In the genomic region with DNA sequence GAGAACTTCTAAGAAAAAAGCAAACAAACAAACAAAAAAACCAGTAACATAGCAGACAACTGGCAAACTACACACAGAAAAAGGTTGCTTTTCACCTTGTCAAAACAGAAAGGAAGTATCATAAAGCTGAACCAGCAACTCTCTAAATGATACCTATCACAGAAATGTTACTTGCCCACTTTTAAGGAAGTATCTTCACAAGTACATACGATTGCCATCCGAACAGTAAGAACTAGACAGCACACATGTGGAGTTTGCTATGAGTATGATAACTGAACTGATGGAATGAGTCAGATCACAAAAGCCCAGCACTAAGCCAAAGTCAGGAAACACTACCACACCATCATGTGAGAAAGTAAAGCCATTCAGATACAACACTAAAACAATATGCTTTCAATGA, we compare ENCODE assay signal across 19 mouse cellular contexts.
DNase-seq lines count a peak whose midpoint lies in the region; ATAC-seq lines count a peak whose summit lies in the region.
"Had no signal": no experiment of that assay in that cellular context is flagged by ENCODE, and none has a peak within 500 bp of the region (broad histone marks: within the 10 kb centered on the region; RNA-seq: fewer than 3 reads in every experiment).

No protein-coding gene starts in this region.

- H3K36me3 ChIP-seq in liver, embryonic 12.5 days, result peaks cover 7% of the 10 kb centered on the region; the same call in 1 of the 2 replicates
- no peaks in the 10 kb centered on the region for H3K36me3 ChIP-seq in forebrain, embryonic 15.5 days

- H3K27ac ChIP-seq in liver, embryonic 12.5 days, result no peak overlapping the region
- no peak overlapping the region for H3K27ac ChIP-seq in forebrain, embryonic 15.5 days (replicated peaks)
- H3K27ac ChIP-seq: embryonic facial prominence, embryonic 13.5 days; forebrain, embryonic 12.5 days; heart, embryonic 13.5 days; hindbrain, embryonic 12.5 days had no signal

- peak; percentile 53 for ATAC-seq in CD4-positive, CD25-positive, alpha-beta regulatory T cell, adult 4 months
- ATAC-seq in megakaryocyte progenitor cell, adult 5-6 weeks (replicated peaks; ENCODE audit: poor library complexity), result peak; percentile 31; the same call in 1 of the 2 replicates
- no peak for ATAC-seq in liver, embryonic 12.5 days
- ATAC-seq in forebrain, embryonic 15.5 days (replicated peaks), result no peak
- ATAC-seq: hindbrain, embryonic 16.5 days had no signal

- DNase-seq in 416B (ENCODE audit: low read depth) (peak; percentile 58), MEL-GATA-1-ER (ENCODE audit: extremely low read depth, low read depth) (peak; percentile 49)
- no peak for DNase-seq in heart, adult 8-10 months (ENCODE audit: low spot score)
- DNase-seq: adrenal gland, postnatal 14 days; cerebellum, adult 11-12 months; cerebellum, adult 9-10 months; cerebellum, postnatal 36 days; gastrocnemius, postnatal 10 days; heart, postnatal 4 days; kidney, adult 11 months had no signal

- H3K9ac ChIP-seq in liver, embryonic 12.5 days, result no peak overlapping the region
- no peak overlapping the region for H3K9ac ChIP-seq in forebrain, embryonic 15.5 days (replicated peaks)
- H3K9ac ChIP-seq: embryonic facial prominence, embryonic 13.5 days; forebrain, embryonic 12.5 days; heart, embryonic 13.5 days; hindbrain, embryonic 12.5 days had no signal

- H3K4me1 ChIP-seq in liver, embryonic 12.5 days, result 0 out of 2 replicates have a peak, but pooled peaks cover 7% of the 10 kb centered on the region
- no peaks in the 10 kb centered on the region for H3K4me1 ChIP-seq in forebrain, embryonic 15.5 days
- H3K4me1 ChIP-seq: embryonic facial prominence, embryonic 13.5 days; forebrain, embryonic 12.5 days; heart, embryonic 13.5 days; hindbrain, embryonic 12.5 days had no signal

- H3K4me3 ChIP-seq in liver, embryonic 12.5 days, result no peak overlapping the region
- no peak overlapping the region for H3K4me3 ChIP-seq in forebrain, embryonic 15.5 days
- H3K4me3 ChIP-seq: embryonic facial prominence, embryonic 13.5 days; forebrain, embryonic 12.5 days; heart, embryonic 13.5 days; hindbrain, embryonic 12.5 days had no signal

- H3K9me3 ChIP-seq in liver, embryonic 12.5 days (replicated peaks), result no peaks in the 10 kb centered on the region
- no peaks in the 10 kb centered on the region for H3K9me3 ChIP-seq in forebrain, embryonic 15.5 days
- H3K9me3 ChIP-seq: embryonic facial prominence, embryonic 13.5 days; forebrain, embryonic 12.5 days; heart, embryonic 13.5 days; hindbrain, embryonic 12.5 days had no signal

- no peaks in the 10 kb centered on the region for H3K27me3 ChIP-seq in liver, embryonic 12.5 days (replicated peaks)
- no peaks in the 10 kb centered on the region for H3K27me3 ChIP-seq in forebrain, embryonic 15.5 days
- H3K27me3 ChIP-seq: embryonic facial prominence, embryonic 13.5 days; forebrain, embryonic 12.5 days; heart, embryonic 13.5 days; hindbrain, embryonic 12.5 days had no signal

- H3K4me2 ChIP-seq in liver, embryonic 12.5 days, result no peak overlapping the region
- H3K4me2 ChIP-seq in forebrain, embryonic 15.5 days (replicated peaks), result no peak overlapping the region
- H3K4me2 ChIP-seq: embryonic facial prominence, embryonic 13.5 days; forebrain, embryonic 12.5 days; heart, embryonic 13.5 days; hindbrain, embryonic 12.5 days had no signal

- WGBS in liver, embryonic 12.5 days (ENCODE audit: insufficient replicate concordance), result 45% methylated on average over 2 of the region's 2 CpGs
- 97% methylated on average over 2 of the region's 2 CpGs for WGBS in forebrain, embryonic 15.5 days

Comparison
In these comparisons a context has a peak if more than half of its experiments do, and no peak if none do; other contexts are left out.
1. ATAC-seq: peak in CD4-positive, CD25-positive, alpha-beta regulatory T cell, adult 4 months (single experiment) and megakaryocyte progenitor cell, adult 5-6 weeks (single experiment); none in liver, embryonic 12.5 days (single experiment) and forebrain, embryonic 15.5 days (single experiment).